Mouse (Mus musculus) limb, embryonic 13.5 days (tissue): ENCODE measurements around the gene Kcnj3. TPM values are rescaled to one million over a fixed set of nuclear protein-coding genes. Genes with fewer than 3 reads are reported as not detected.

Experiments
- ATAC-seq: fragments of 200-750 bp; cut with Nextera tagmentation; 2 replicates; pipeline ENCODE4 v1.8.0; 2017; ENCODE audit warnings: low read depth, moderate number of reproducible peaks, moderate TSS enrichment; ENCODE audit not compliant: low FRiP score
- H3K27ac ChIP-seq: fragments of 300-500 bp; sonication (generic); 2 replicates; pipeline ENCODE4 v1.5.1; 2015; ENCODE audit warnings: inconsistent platforms, mild to moderate bottlenecking, moderate library complexity
- H3K27me3 ChIP-seq: fragments of 300-500 bp; sonication (generic); 2 replicates; pipeline ENCODE4 v1.6.1; 2015; ENCODE audit warnings: mild to moderate bottlenecking, inconsistent platforms
- H3K36me3 ChIP-seq: fragments of 300-500 bp; sonication (generic); 2 replicates; pipeline ENCODE4 v1.6.1; 2015; ENCODE audit warnings: inconsistent platforms, mild to moderate bottlenecking, moderate library complexity
- H3K4me1 ChIP-seq: fragments of 300-500 bp; sonication (generic); 2 replicates; pipeline ENCODE4 v1.6.1; 2015; ENCODE audit warnings: inconsistent platforms
- H3K4me2 ChIP-seq: fragments of 300-500 bp; sonication (generic); replicated peaks from 2 replicates; pipeline ENCODE4 v1.6.1; 2015; ENCODE audit warnings: inconsistent platforms, mild to moderate bottlenecking, moderate library complexity
- H3K4me3 ChIP-seq: fragments of 300-500 bp; sonication (generic); 2 replicates; pipeline ENCODE4 v1.5.1; 2015; ENCODE audit warnings: moderate library complexity, mild to moderate bottlenecking, inconsistent platforms
- H3K9ac ChIP-seq: fragments of 300-500 bp; sonication (generic); 2 replicates; pipeline ENCODE4 v1.6.1; 2015; ENCODE audit warnings: mild to moderate bottlenecking, inconsistent platforms
- H3K9me3 ChIP-seq: fragments of 300-500 bp; sonication (generic); 2 replicates; pipeline ENCODE4 v1.6.1; 2016; ENCODE audit warnings: inconsistent platforms
- WGBS: fragments of 180-500 bp; shearing (Covaris S2); methylation state at CpG from one replicate; pipeline ENCODE4 v1.1.7; 2015; 5-methylcytosine and 5-hydroxymethylcytosine counted together
- polyA plus RNA-seq: library from polyadenylated mRNA; unstranded; fragments of >200 nt; fragmentation: Nextera tagmentation; extraction: Ambion mirVana; gene quantifications from 2 replicates; pipeline ENCODE4 v1.2.1, GENCODE M21; 2015

Kcnj3 gene
- polyA plus RNA-seq: 0.34 and 0.39 TPM in 2 replicates

GRCm38 (mm10) chr2:55435721-55436260, at the start of gene Kcnj3:
Gene Kcnj3 (plus strand): TSS chr2:55435970.
- WGBS: under 1% methylated on average over 20 of the region's 20 CpGs
- Histone ChIP-seq H3K36me3 (no peaks in the 10 kb centered on the region), H3K4me3 (peak within 1 kb of the TSS; percentile 50), H3K27me3 (peaks cover 43% of the 10 kb centered on the region), H3K4me1 (peaks cover 23% of the 10 kb centered on the region), H3K9me3 (no peaks in the 10 kb centered on the region), H3K9ac (peak within 1 kb of the TSS; percentile 46), H3K27ac (no peak within 1 kb of the TSS), H3K4me2 (peak within 1 kb of the TSS; percentile 91)
- peak; percentile 73 for ATAC-seq

GRCm38 (mm10) chr2:55390330-55390989, 45.3 kb upstream of the Kcnj3 start:
- 78% methylated on average over 3 of the region's 3 CpGs for WGBS
- no peaks in the 10 kb centered on the region for H3K9me3 ChIP-seq
- H3K27me3 ChIP-seq: no peaks in the 10 kb centered on the region
- no peak for ATAC-seq
- no peak overlapping the region for H3K9ac ChIP-seq
- no peaks in the 10 kb centered on the region for H3K36me3 ChIP-seq
- no peak overlapping the region for H3K27ac ChIP-seq
- H3K4me2 ChIP-seq: no peak overlapping the region
- no peak overlapping the region for H3K4me3 ChIP-seq
- H3K4me1 ChIP-seq: no peaks in the 10 kb centered on the region

- H3K9ac ChIP-seq: no peak overlapping the region
- H3K4me3 ChIP-seq: no peak overlapping the region
- H3K9me3 ChIP-seq: no peaks in the 10 kb centered on the region
- no peak overlapping the region for H3K27ac ChIP-seq
- no peaks in the 10 kb centered on the region for H3K36me3 ChIP-seq
- ATAC-seq: no peak
- no peak overlapping the region for H3K4me2 ChIP-seq
- WGBS: 81% methylated on average over 1 of the region's 1 CpGs
- H3K4me1 ChIP-seq: no peaks in the 10 kb centered on the region
- H3K27me3 ChIP-seq: no peaks in the 10 kb centered on the region
These were observed 30.5 kb upstream of the Kcnj3 start for GRCm38 (mm10) chr2:55405307-55405706.

- no peak for ATAC-seq
- Histone ChIP-seq H3K9ac (no peak overlapping the region), H3K27ac (no peak overlapping the region), H3K4me1 (no peaks in the 10 kb centered on the region), H3K4me2 (no peak overlapping the region), H3K36me3 (no peaks in the 10 kb centered on the region), H3K9me3 (no peaks in the 10 kb centered on the region), H3K4me3 (no peak overlapping the region), H3K27me3 (no peaks in the 10 kb centered on the region)
- WGBS: 9% methylated on average over 2 of the region's 2 CpGs
These were observed 8.1 kb upstream of the Kcnj3 start for GRCm38 (mm10) chr2:55427633-55428032.

GRCm38 (mm10) chr2:55432104-55432503, 3.7 kb upstream of the Kcnj3 start:
- Histone ChIP-seq H3K27me3 (peaks cover 27% of the 10 kb centered on the region), H3K36me3 (no peaks in the 10 kb centered on the region), H3K27ac (no peak overlapping the region), H3K9me3 (no peaks in the 10 kb centered on the region), H3K4me1 (peaks cover 17% of the 10 kb centered on the region), H3K9ac (no peak overlapping the region), H3K4me3 (no peak overlapping the region), H3K4me2 (no peak overlapping the region)
- 79% methylated on average over 4 of the region's 4 CpGs for WGBS
- ATAC-seq: no peak

- Histone ChIP-seq H3K4me2 (peak overlapping the region; percentile 91), H3K4me3 (peak overlapping the region; percentile 50), H3K9ac (peak overlapping the region; percentile 46), H3K27ac (no peak overlapping the region), H3K27me3 (peaks cover 43% of the 10 kb centered on the region), H3K36me3 (no peaks in the 10 kb centered on the region), H3K9me3 (no peaks in the 10 kb centered on the region), H3K4me1 (peaks cover 23% of the 10 kb centered on the region)
- WGBS: under 1% methylated on average over 21 of the region's 21 CpGs
- ATAC-seq: peak; percentile 41; the same call in 1 of the 2 replicates
These were observed 664 bp downstream of the Kcnj3 start for GRCm38 (mm10) chr2:55436261-55437006.

GRCm38 (mm10) chr2:55437007-55437949, 1.5 kb downstream of the Kcnj3 start:
- WGBS: 1% methylated on average over 51 of the region's 51 CpGs
- ATAC-seq: peak; percentile 46
- H3K4me2 ChIP-seq: peak overlapping the region; percentile 91

GRCm38 (mm10) chr2:55437977-55438376, 2.2 kb downstream of the Kcnj3 start:
- H3K27me3 ChIP-seq: peaks cover 43% of the 10 kb centered on the region
- 0% methylated on average over 1 of the region's 1 CpGs for WGBS
- H3K9me3 ChIP-seq: no peaks in the 10 kb centered on the region

More at GRCm38 (mm10) chr2:55437007-55437949, 1.5 kb downstream of the Kcnj3 start:
- Histone ChIP-seq H3K4me3 (peak overlapping the region; percentile 50), H3K9me3 (no peaks in the 10 kb centered on the region), H3K9ac (peak overlapping the region; percentile 55), H3K27ac (no peak overlapping the region), H3K27me3 (peaks cover 43% of the 10 kb centered on the region), H3K4me1 (peaks cover 23% of the 10 kb centered on the region), H3K36me3 (no peaks in the 10 kb centered on the region)

GRCm38 (mm10) chr2:55439211-55439610, 3.4 kb downstream of the Kcnj3 start:
- Histone ChIP-seq H3K36me3 (no peaks in the 10 kb centered on the region), H3K9me3 (no peaks in the 10 kb centered on the region), H3K9ac (no peak overlapping the region), H3K27me3 (peaks cover 42% of the 10 kb centered on the region), H3K4me1 (peaks cover 23% of the 10 kb centered on the region), H3K4me3 (no peak overlapping the region), H3K4me2 (no peak overlapping the region), H3K27ac (no peak overlapping the region)
- ATAC-seq: no peak

More at GRCm38 (mm10) chr2:55437977-55438376, 2.2 kb downstream of the Kcnj3 start:
- ATAC-seq: no peak
- H3K9ac ChIP-seq: no peak overlapping the region
- peak overlapping the region; percentile 91 for H3K4me2 ChIP-seq
- peaks cover 23% of the 10 kb centered on the region for H3K4me1 ChIP-seq
- H3K36me3 ChIP-seq: no peaks in the 10 kb centered on the region
- peak overlapping the region; percentile 50 for H3K4me3 ChIP-seq
- no peak overlapping the region for H3K27ac ChIP-seq

- Histone ChIP-seq H3K27ac (no peak overlapping the region), H3K36me3 (no peaks in the 10 kb centered on the region), H3K9ac (no peak overlapping the region), H3K9me3 (no peaks in the 10 kb centered on the region), H3K27me3 (peaks cover 17% of the 10 kb centered on the region), H3K4me3 (no peak overlapping the region), H3K4me2 (no peak overlapping the region), H3K4me1 (peaks cover 7% of the 10 kb centered on the region; the same call in 1 of the 2 replicates)
- WGBS: 82% methylated on average over 2 of the region's 2 CpGs
- no peak for ATAC-seq
These were observed 6.2 kb downstream of the Kcnj3 start for GRCm38 (mm10) chr2:55442006-55442405.

- Histone ChIP-seq H3K9me3 (no peaks in the 10 kb centered on the region), H3K4me1 (no peaks in the 10 kb centered on the region), H3K4me3 (no peak overlapping the region), H3K27me3 (no peaks in the 10 kb centered on the region), H3K36me3 (no peaks in the 10 kb centered on the region), H3K9ac (no peak overlapping the region), H3K4me2 (no peak overlapping the region), H3K27ac (no peak overlapping the region)
- no peak for ATAC-seq
These were observed 11.5 kb downstream of the Kcnj3 start for GRCm38 (mm10) chr2:55447298-55447697.
